Mouse (Mus musculus) adrenal gland, adult 8-10 months (tissue): ENCODE data around the gene Orai3. TPM values are rescaled to one million over a fixed set of nuclear protein-coding genes. Genes with fewer than 3 reads are reported as not detected.
"Not testable (repeated sequence)": the region's sequence is repeated elsewhere in the genome, so short reads cannot be mapped to it uniquely, and the experiment has no call there.

Experiments used
- DNase-seq: peaks from one replicate; pipeline ENCODE4 v3.0.0; 2022
- total RNA-seq, 4 experiments: library from RNA; stranded (reverse); gene quantifications; 2 replicates each; pipeline ENCODE4 v1.2.4; 2022

The Orai3 gene
- total RNA-seq, result 10 to 100 TPM; 30.1 to 37.2 (median 35.0) TPM

DNA sequence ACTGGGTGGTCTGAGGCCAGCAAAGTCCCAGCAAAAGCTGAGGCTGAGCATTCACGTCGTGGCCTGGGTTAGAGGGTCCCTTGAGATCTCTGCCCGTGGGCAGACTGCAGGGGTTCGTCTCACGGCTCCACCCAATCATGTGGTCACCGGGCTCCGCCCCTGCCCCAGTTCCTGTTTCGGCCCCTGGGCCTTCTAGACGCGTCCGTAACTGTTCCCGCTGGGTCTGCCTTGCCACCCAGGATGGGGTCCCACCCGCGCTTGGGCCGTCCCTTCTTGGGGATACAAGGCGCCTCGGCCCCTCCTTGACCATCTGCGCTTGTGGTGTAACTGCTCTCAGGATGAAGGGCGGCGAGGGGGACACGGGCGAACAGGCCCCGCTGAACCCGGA, at the start of gene Orai3:
Gene Orai3, plus strand, starts transcription at position 165 of the 388 bp plus-strand sequence.
- DNase-seq, result peak; percentile 88

DNA sequence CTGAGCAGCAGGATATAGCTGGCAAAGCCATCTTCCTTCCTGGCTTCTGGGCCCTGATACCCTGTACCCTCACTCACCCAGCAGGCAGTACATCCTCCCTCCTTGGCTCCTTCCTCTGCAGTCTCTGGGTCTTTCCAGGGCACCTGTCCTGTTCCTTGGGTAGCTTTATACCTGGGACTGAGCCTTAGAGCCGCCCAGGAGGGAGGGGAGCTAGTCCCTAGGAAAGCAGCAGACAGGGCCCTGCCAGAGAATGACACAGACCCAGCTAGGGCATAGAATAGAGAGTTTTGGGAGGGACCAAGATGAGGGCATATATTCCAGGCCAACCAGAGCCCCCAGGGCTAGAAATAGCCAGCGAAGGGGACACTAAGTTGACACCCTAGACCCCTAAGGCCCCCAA, 44.1 kb upstream of the Orai3 start:
- no peak for DNase-seq

DNA sequence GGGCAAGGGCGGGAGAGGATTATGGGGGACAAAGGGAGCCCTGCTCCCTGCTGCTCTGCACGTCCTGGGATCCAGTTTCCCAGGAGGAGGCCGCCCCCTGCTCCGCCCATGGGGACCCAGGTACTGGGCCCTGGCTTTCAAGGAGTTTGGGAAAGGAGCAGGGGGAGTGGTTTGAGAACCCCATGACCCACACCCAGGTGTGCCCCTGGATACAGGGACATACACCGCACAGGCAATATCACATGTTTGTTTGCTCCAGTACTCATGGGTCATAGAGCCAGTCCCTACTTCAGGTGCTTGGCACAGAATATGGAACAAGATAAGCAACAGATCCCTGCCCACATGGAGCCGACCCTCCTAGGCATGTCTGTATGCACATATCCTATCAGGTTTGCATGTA, 43.7 kb upstream of the Orai3 start:
- no peak for DNase-seq

DNA sequence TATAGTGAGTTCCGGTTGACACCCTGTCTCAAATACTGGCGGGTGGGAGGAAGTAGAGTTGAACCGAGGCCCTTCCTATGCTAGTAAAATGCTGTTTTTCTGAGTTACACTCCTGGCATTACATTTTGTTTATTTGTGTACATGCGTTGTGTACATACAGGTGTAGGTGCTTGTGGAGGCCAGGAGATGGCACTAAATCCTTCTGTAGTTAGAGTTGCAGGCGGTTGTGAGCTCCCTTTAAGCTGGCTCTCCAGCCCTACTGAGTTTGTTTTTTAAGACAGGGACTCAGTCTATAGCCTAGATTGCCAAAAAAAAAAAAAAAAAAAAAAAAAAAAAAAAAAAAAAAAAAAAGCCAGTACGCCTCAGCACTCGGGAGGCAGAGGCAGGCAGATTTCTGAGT, 41.7 kb upstream of the Orai3 start:
- no peak for DNase-seq

DNA sequence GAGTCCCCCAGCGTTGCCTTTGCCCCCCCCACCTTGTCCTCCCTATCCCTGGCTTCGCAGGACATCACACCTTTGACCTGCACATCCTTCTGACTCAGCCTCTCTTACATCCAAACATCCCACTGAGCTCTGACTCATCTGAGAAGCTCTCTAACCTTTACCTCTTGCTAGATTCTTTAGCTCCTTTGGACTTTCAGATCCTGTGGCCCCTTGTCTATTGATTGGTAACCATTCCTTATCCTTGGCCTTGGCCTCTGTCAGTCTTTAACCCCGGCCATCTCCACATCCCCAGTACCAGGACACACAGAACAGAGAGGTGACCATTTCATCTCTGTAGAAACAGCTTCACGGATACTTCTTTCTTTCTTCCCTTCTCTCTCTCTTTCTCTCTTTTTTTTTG, 39.4 kb upstream of the Orai3 start:
- DNase-seq, result no peak

DNA sequence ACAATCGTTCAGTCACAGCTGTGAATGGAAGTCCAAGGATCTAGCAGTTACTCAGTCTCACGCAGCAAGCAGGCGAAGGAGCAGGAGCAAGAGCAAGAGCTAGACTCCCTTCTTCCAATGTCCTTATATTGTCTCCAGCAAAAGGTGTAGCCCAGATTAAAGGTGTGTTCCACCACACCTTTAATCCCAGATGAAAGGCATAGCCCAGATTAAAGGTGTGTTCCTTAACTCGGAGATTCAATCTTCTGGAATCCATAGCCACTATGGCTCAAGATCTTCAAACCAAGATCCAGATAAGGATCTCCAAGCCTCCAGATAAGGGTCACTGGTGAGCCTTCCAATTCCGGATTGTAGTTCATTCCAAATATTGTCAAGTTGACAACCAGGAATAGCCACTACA, 37.5 kb upstream of the Orai3 start, which contains the start of gene Ctf2:
Gene Ctf2, minus strand, starts transcription at position 101 of the 400 bp plus-strand sequence.
- DNase-seq, result not testable (repeated sequence)

DNA sequence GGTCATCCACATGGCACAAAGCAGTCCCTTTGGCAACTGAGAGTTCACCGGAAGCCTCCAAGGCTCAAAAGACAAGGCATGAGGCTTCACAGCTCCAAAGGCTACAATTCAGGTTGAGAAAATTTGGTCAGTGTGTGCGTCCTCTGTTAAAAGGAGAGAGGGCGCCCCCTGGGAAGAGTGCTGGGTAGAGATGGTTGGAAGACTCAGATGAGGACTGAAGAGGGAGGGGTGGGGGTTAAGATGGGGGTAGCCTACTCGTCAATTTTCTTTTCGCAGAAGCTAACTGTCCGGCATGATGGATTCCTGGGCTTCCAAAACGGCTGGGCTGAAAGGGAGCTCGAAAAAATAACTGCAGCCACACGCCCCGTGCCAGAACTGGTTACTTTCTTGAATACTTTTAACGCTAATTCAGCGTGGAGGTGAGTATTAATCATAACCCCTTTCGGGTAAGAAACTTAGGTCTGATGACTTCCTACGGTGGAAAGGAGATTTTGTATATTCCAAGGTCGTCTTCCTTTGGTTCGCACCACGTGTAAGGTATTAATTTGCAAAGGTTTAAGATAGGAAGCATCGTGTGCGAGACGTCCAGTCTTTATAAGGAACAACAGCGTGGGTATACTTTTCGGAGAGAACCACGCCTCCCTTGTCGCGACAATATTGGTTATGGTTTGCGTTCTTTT, 25.1 kb upstream of the Orai3 start, which contains the start of gene Fbxl19:
Gene Fbxl19, plus strand, starts transcription at position 178 of the 680 bp plus-strand sequence.
- DNase-seq, result peak; percentile 70

DNA sequence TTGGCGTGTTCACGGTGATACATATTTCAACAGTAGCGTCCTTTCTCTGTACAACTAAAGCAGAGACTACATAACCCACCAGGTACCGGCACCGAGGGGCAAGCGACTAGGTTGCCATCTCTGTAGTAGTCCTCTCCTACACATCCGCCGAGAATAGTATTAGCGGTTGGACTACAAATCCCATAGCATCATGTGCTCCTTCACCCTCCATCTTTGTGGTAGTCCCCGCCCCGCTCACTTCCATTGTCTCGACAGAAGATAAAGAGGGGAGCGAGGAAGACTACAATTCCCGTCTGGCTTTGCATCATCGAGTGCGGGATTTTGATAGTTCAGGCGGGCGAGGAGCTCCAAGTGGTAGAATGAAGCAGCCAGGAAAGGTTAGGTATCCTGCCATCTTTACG, 24.4 kb upstream of the Orai3 start:
- DNase-seq, result peak; percentile 95

DNA sequence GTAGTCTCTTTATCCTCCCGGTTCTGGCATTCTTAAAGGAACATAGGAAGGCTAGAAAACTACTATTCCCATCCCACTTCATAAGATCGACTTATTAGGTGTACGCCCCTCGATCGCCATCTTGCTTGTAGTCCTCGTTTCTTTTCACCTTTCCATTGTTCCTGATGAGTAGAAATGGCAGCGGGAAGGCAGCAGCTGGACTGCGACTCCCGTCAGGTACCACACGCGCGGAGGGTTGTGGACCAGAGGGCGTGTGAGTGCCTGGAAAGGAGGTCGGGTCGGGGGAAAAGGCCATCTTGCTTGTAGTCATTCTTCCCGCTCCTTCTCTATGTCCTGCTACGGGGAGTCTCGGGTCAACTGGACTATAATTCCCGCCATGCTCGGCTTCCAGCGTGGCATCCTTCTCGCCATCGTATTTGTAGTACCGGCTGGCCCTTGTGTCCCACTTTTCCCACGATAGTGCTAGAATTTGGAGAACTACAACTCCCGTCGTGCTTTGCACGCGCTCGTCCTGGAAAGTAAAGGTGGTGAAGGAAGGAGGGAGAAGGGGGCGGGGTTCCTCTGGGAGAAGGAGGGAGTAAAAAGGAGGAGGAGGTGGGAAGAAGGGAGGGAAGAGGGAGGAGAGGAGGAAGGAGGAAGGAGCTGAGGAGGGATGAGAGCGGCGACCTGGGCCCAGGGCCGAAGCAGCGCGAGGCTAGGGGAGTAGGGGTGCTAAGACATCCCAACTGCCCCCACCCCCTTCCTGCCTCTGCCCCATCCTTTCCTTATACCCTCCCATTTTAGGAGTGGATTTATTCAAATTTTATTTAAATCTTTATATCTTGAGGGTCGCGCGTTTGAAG, 23.7 kb upstream of the Orai3 start:
- peak; percentile 99 for DNase-seq

DNA sequence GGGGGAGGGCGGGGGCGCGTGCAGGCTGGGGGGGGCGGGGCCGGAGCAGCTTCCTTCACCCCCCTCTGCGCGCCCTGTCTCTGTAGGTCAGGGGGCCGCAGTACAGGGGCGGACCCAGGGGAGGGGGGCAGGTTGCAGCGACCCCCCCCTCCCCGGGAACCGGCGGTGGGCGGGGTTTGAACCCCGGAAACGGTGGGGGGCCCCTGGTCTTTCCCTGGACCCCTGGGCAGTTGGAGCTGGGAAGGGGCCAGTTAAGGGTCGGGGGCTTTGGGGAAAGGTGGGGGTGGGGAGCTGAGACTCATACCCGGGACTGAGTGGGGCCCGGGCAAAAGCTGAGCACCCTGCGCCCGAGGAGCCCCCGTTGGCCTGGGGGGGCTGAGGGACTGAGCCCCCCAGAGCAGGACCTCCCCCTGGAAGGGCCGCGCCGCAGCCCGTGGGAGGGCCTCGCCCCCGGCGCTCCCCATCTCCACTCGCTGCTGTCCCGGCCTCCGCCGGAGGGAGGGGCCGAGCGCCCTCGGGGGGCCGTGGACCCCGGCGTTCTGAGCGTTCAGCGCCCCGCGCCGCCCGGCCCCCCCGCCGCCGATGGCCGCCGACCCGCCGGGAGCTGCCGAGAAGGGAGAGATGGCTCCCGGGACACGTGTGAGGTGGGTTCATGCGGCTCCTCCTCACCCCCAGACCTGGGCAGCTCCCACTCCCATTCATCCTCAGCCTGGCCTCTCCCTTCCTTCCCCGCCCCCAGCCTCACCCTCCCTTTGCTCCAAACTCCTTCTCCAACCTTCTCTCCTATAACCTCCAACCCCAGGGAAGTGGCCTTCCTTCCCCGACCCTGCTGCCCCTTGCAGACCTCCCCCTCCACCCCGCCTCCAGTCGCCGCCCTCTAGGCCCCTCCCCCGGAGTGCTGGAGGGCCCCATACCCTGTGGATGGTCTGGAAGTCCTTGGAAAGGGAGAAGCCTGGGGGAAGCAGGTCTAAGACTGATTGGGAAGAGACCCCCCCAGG, 22.8 kb upstream of the Orai3 start:
- DNase-seq, result peak; percentile 41

DNA sequence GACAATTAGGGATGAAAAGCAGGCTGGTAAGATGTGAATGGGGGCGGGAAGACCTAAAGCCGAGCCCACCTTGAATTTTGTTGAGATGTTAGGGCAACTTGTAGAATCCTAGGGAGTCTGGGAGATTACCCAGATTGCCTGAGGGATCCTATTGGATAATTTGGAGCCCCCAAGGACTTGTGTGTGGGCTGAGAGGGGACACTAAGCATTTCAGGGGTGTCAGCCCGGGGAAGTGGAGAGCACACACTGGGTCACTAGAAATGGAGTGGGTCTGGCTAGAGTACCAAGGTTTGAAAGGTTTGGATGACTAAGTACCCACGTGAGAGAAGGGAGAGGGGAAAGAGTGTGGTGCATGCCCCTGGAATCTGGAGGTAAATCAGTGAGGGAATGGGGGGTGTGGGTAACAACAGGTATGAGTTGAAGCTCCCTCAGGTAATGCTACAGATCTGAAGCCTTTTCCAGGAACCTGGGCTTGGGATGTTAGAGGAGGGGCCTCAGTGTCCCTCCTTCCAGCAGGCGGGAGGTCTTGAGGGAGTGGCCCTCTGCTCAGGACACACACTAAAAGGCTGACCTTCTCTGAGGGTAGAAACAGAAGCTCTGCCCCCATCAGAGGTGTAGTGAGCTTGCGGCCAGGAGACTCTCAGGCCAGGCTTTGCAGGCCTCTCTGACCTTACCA, 21.9 kb upstream of the Orai3 start:
- DNase-seq, result no peak

DNA sequence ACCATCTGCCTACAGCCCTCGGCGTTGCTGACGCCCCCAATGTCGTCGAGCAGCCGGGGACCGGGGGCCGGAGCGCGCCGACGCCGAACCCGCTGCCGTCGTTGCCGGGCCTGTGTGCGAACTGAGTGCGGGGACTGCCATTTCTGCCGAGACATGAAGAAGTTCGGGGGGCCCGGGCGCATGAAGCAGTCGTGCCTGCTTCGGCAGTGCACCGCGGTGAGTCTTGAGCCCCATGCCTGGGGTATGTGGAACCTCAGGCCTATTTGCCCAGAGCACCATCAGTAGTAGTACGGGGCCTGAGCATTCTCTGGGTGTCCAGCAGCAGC, 21.4 kb upstream of the Orai3 start:
- no peak for DNase-seq

DNA sequence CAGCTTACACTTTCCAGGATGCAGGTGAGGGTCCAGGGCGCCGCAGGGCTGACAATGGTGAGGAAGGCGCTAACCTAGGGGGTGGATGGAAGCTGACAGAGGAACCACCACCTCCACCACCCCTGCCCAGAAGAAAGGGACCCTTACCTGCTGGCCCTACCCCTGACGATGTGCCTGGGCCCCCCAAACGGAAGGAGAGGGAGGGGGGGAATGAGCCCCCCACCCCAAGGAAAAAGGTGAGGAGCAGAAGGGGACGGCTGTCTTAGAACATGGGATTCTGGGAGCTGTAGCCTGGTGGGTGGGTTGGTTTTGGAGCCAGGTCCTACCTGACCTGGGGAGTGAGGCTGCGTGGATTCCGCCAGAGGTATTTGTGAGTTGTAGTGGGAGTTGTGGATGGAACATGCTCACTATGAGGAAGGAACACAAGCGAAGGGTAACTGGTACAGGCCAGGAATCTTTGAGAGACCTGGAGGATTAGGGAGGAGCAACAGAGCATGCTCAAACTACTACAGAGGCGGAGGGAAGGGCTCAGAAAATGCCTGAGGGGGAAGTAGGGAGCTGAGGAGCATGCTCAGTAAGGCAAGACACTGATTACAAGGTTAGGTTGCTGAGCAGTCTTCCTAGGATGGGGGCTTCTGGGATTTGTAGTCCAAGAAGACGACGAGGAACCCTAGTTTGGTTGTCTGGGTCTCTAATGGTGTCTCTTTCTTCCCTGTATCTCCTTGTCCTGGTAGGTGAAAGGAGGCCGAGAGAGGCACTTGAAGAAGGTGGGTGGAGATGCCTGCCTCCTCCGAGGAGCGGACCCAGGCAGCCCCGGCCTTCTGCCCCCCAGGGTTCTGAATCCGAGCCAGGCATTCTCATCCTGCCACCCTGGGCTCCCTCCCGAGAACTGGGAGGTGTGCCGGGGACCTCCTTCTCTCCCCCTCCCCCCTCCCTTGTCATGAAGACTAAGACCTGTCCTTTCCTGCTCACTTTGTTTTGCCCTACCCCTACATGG, 19.2 kb upstream of the Orai3 start:
- no peak for DNase-seq

DNA sequence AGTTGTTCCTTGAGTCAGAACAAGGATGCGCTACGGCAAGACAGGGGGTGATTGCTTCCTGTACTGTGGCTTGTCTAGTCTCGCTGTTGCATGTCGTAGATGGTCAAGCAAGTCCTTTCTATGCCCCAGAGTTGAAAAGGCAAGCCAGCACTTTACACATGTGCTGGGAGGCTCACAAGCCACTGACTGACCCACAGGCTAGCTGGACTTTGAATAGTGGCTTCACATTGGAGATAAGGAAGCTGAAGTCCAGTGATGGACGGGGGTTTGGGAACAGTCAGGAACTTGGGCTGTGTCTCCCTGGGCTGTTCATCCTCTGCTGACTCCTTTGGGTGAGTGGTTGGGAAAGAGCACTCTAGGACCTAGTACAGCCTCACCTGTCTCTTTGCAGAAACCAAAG, 18.0 kb upstream of the Orai3 start:
- no peak for DNase-seq

DNA sequence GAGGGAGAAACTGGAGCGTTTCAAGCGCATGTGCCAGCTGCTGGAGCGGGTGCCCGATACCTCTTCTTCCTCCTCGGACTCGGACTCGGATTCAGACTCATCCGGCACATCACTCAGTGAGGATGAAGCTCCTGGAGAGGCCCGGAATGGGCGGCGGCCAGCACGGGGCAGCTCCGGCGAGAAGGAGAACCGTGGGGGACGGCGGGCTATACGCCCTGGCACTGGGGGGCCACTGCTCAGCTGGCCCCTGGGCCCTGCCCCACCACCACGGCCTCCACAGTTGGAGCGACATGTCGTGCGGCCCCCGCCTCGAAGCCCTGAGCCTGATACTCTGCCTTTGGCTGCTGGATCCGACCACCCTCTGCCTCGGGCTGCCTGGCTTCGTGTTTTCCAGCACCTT, 17.5 kb upstream of the Orai3 start:
- no peak for DNase-seq

DNA sequence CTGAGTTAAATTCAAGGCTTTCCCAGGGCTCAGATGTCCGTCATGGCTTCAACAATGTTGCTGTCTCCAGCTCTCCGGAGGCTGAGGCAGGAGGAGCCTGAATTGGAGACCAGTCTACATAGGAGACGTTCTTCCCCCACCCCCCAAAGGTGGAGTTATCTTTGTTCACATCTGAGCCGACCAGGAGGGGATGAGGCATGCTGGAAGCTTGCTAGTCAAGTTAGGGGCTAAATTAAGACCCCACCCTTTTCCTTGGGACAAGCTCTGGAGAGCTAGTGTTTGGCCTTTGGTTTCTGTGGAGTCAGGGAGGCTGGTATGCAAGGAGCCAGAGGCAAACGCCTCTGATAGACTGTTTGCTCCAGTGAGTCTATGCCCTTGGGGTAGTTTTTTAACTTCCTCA, 16.5 kb upstream of the Orai3 start:
- no peak for DNase-seq

DNA sequence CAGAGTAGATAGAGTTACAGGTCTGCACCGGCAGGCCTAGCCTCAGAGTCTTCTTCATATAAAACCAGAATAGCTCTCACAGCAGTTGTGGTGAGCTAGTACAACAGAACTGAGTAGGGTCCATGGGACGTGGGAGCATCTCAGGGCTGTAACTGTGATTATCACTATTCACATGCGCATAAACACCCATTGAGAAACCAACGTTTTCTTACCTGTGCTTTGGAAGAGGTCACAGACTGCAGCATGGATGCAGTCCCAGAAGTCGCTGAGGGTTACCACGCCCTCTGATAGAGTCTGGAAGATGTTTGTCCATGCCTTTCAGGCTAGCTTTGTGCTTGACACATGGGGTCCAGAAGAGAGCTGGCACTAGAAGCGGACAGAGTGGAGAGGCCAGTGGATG, 15.9 kb upstream of the Orai3 start:
- no peak for DNase-seq

DNA sequence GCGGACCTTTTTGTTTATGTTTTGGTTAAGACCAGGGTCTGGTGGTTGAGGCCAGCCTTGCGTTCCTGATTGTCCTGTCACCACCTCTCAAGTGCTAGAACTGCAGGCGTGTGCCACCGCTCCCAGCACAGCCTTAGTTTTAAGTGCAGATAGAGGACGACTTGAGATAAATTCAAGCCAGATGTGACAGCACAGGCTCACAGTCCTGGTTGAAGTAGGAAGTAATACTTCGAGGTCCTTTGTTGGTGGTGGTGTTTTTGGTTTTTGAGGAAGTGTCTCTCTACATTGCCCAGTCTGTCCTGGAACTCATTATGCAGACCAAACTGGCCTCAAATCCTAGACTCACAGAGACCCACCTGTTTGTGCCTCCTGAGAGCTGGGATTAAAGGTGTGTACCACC, 9.9 kb upstream of the Orai3 start:
- no peak for DNase-seq

DNA sequence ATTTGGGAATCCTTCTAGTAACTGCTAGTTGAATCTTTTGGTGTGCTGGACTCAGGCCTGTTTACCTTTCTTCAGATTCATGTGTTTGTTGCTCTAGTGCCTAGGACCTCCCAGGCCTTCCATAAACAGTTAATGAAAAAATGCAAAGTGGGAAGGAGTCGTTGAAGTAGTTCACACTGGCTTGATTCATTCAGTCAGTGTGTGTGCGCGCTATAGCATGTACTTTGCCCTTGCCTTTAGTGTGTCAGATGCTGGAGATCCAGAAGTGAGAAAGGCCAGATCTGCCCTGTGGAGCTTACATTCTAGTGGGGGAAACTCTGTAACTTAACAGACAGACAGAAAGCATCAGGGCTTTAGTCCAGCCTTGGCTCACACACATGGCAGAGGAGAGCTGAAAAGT, 9.1 kb upstream of the Orai3 start:
- DNase-seq, result no peak

DNA sequence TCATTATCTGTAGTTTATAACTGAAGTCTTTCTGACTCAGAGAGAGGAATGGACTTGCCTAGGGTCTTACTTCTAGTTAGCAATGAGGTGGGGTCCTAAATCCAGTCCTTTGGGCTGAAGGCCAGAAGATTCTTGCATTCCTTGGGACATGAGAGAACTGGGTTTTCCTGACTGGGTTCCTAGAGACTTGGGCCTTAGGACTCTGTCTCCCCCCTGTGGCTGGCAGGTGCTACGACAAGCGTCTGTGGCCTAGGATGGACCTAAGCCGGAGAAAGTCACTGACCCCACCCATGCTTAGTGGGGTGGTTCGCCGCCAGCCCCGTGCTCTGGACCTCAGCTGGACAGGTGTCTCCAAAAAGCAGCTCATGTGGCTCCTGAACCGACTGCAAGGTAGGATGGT, 8.6 kb upstream of the Orai3 start:
- DNase-seq, result peak; percentile 32

DNA sequence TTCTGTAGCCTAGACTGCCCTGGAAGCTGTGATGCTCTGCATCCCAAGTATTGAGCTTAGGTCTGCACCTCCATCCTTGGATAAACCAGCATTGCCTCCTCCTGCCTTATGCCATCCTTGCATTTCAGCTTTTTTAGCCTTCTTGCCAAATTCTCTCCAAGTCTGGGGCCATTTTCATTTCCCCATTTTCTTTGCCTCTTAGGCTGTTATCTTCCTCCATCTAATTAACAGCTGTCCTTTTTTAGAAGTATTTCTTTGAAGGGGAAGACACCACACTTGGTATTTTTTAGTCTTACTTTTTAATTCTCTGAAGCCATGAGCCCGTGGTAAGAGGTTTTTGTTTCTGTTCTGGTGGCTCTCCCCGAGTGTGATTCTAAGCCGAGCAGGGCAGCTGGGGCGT, 6.0 kb upstream of the Orai3 start:
- no peak for DNase-seq
